Mouse (Mus musculus): Measurements from ENCODE around the gene Gm4297. TPM values are rescaled to one million over a fixed set of nuclear protein-coding genes. Genes with fewer than 3 reads are reported as not detected.
"Not testable (repeated sequence)": the region's sequence is repeated elsewhere in the genome, so short reads cannot be mapped to it uniquely, and the experiment has no call there.

The Gm4297 gene
- not detected in 2 replicates for polyA plus RNA-seq (2012; rRNA removed)

- not testable (repeated sequence) for DNase-seq (ENCODE audit: low read depth)
Measured at GRCm38 (mm10) chrX:24574795-24575194, at the start of gene Gm4297. Gm4297 (minus strand) TSS chrX:24574895.

Other genes starting within 250 kb of the Gm4297 start
- gene Gm5934, start 74.1 kb downstream of the Gm4297 start, polyA plus RNA-seq (2012; rRNA removed): not detected in 2 replicates
- not detected in 2 replicates for gene Gm5935, start 200.3 kb upstream of the Gm4297 start, polyA plus RNA-seq (2012; rRNA removed)

Data from brain, embryonic 14.5 days (tissue).